Mouse (Mus musculus) limb, embryonic 12.5 days (tissue): ENCODE measurements around the gene Plpp4. TPM values are rescaled to one million over a fixed set of nuclear protein-coding genes. Genes with fewer than 3 reads are reported as not detected.

Experiments used
- ATAC-seq: fragments of 200-750 bp; cut with Nextera tagmentation; 2 replicates; pipeline ENCODE4 v1.8.0; 2017; ENCODE audit warnings: low read depth, moderate TSS enrichment; ENCODE audit not compliant: insufficient number of reproducible peaks, insufficient read depth, low FRiP score, low TSS enrichment
- H3K27ac ChIP-seq: fragments of 300-500 bp; sonication (generic); 2 replicates; pipeline ENCODE4 v1.5.1; 2016; ENCODE audit warnings: mild to moderate bottlenecking, moderate library complexity
- H3K27me3 ChIP-seq: fragments of 300-500 bp; sonication (generic); 2 replicates; pipeline ENCODE4 v1.6.1; 2016; ENCODE audit warnings: mild to moderate bottlenecking, moderate library complexity
- H3K36me3 ChIP-seq: fragments of 300-500 bp; sonication (generic); 2 replicates; pipeline ENCODE4 v1.6.1; 2016; ENCODE audit warnings: mild to moderate bottlenecking, moderate library complexity
- H3K4me1 ChIP-seq: fragments of 300-500 bp; sonication (generic); replicated peaks from 2 replicates; pipeline ENCODE4 v1.6.1; 2016
- H3K4me2 ChIP-seq: fragments of 300-500 bp; sonication (generic); 2 replicates; pipeline ENCODE4 v1.6.1; 2016; ENCODE audit warnings: mild to moderate bottlenecking, moderate library complexity
- H3K4me3 ChIP-seq: fragments of 300-500 bp; sonication (generic); replicated peaks from 2 replicates; pipeline ENCODE4 v1.5.1; 2016; ENCODE audit warnings: mild to moderate bottlenecking
- H3K9ac ChIP-seq: fragments of 300-500 bp; sonication (generic); replicated peaks from 2 replicates; pipeline ENCODE4 v1.6.1; 2016; ENCODE audit warnings: mild to moderate bottlenecking, moderate library complexity
- H3K9me3 ChIP-seq: fragments of 300-500 bp; sonication (generic); 2 replicates; pipeline ENCODE4 v1.6.1; 2016; ENCODE audit warnings: mild to moderate bottlenecking, moderate library complexity
- WGBS: fragments of 180-500 bp; shearing (Covaris S2); methylation state at CpG from one replicate; pipeline ENCODE4 v1.1.7; 2016; 5-methylcytosine and 5-hydroxymethylcytosine counted together
- polyA plus RNA-seq: library from polyadenylated mRNA; unstranded; fragments of >200 nt; fragmentation: Nextera tagmentation; extraction: Ambion mirVana; gene quantifications from 2 replicates; pipeline ENCODE4 v1.2.1, GENCODE M21; 2016

Gene Plpp4
- polyA plus RNA-seq, 1 experiment from 2014 or later: 0.21 TPM

GRCm38 (mm10) chr7:129399071-129399470 lies 142.2 kb downstream of the Plpp4 start:
- 85% methylated on average over 7 of the region's 7 CpGs for WGBS
- no peaks in the 10 kb centered on the region for H3K9me3 ChIP-seq
- H3K4me3 ChIP-seq: no peak overlapping the region
- no peak overlapping the region for H3K4me2 ChIP-seq
- ATAC-seq: no peak
- H3K27me3 ChIP-seq: no peaks in the 10 kb centered on the region
- no peak overlapping the region for H3K27ac ChIP-seq
- no peak overlapping the region for H3K9ac ChIP-seq
- no peaks in the 10 kb centered on the region for H3K36me3 ChIP-seq
- H3K4me1 ChIP-seq: no peaks in the 10 kb centered on the region

- Histone ChIP-seq H3K9me3 (no peaks in the 10 kb centered on the region), H3K27ac (no peak overlapping the region), H3K4me3 (no peak overlapping the region), H3K36me3 (no peaks in the 10 kb centered on the region), H3K27me3 (no peaks in the 10 kb centered on the region), H3K4me1 (no peaks in the 10 kb centered on the region; the same call in 1 of the 2 replicates), H3K9ac (no peak overlapping the region), H3K4me2 (no peak overlapping the region)
- ATAC-seq: no peak
- 86% methylated on average over 13 of the region's 13 CpGs for WGBS
Measured at GRCm38 (mm10) chr7:129402695-129403364, 146.0 kb downstream of the Plpp4 start.

GRCm38 (mm10) chr7:129406069-129406468 lies 149.2 kb downstream of the Plpp4 start:
- WGBS: 61% methylated on average over 7 of the region's 7 CpGs

GRCm38 (mm10) chr7:129412695-129413094 lies 155.9 kb downstream of the Plpp4 start:
- no peaks in the 10 kb centered on the region for H3K36me3 ChIP-seq
- no peak overlapping the region for H3K4me3 ChIP-seq
- H3K4me1 ChIP-seq: 0 out of 2 replicates have a peak, but pooled peaks cover 3% of the 10 kb centered on the region
- no peak overlapping the region for H3K9ac ChIP-seq
- no peaks in the 10 kb centered on the region for H3K27me3 ChIP-seq
- ATAC-seq: no peak
- no peaks in the 10 kb centered on the region for H3K9me3 ChIP-seq
- no peak overlapping the region for H3K4me2 ChIP-seq
- WGBS: 76% methylated on average over 2 of the region's 2 CpGs
- no peak overlapping the region for H3K27ac ChIP-seq

More at GRCm38 (mm10) chr7:129406069-129406468, 149.2 kb downstream of the Plpp4 start:
- Histone ChIP-seq H3K4me3 (no peak overlapping the region), H3K27ac (no peak overlapping the region), H3K4me2 (no peak overlapping the region), H3K4me1 (peaks cover 3% of the 10 kb centered on the region; the same call in 1 of the 2 replicates), H3K36me3 (no peaks in the 10 kb centered on the region), H3K9me3 (no peaks in the 10 kb centered on the region), H3K9ac (no peak overlapping the region), H3K27me3 (no peaks in the 10 kb centered on the region)
- ATAC-seq: no peak

GRCm38 (mm10) chr7:129415179-129415578 lies 158.3 kb downstream of the Plpp4 start:
- Histone ChIP-seq H3K9me3 (no peaks in the 10 kb centered on the region), H3K4me1 (no peaks in the 10 kb centered on the region), H3K4me2 (no peak overlapping the region), H3K27me3 (no peaks in the 10 kb centered on the region), H3K27ac (no peak overlapping the region), H3K36me3 (no peaks in the 10 kb centered on the region), H3K4me3 (no peak overlapping the region), H3K9ac (no peak overlapping the region)
- WGBS: 65% methylated on average over 4 of the region's 4 CpGs
- no peak for ATAC-seq

GRCm38 (mm10) chr7:129421181-129421580 lies 164.3 kb downstream of the Plpp4 start:
- H3K4me2 ChIP-seq: no peak overlapping the region
- no peak for ATAC-seq
- no peaks in the 10 kb centered on the region for H3K36me3 ChIP-seq
- WGBS: 38% methylated on average over 1 of the region's 1 CpGs
- no peaks in the 10 kb centered on the region for H3K4me1 ChIP-seq
- H3K27ac ChIP-seq: no peak overlapping the region
- H3K27me3 ChIP-seq: no peaks in the 10 kb centered on the region
- H3K9ac ChIP-seq: no peak overlapping the region
- H3K9me3 ChIP-seq: no peaks in the 10 kb centered on the region
- H3K4me3 ChIP-seq: no peak overlapping the region

GRCm38 (mm10) chr7:129425554-129425953 lies 168.7 kb downstream of the Plpp4 start:
- Histone ChIP-seq H3K4me1 (no peaks in the 10 kb centered on the region), H3K4me2 (no peak overlapping the region), H3K9me3 (no peaks in the 10 kb centered on the region), H3K27me3 (no peaks in the 10 kb centered on the region), H3K4me3 (no peak overlapping the region), H3K36me3 (no peaks in the 10 kb centered on the region), H3K9ac (no peak overlapping the region), H3K27ac (no peak overlapping the region)
- 17% methylated on average over 2 of the region's 2 CpGs for WGBS
- ATAC-seq: no peak

GRCm38 (mm10) chr7:129428794-129429193 lies 172.0 kb downstream of the Plpp4 start:
- WGBS: 42% methylated on average over 4 of the region's 4 CpGs
- Histone ChIP-seq H3K4me1 (no peaks in the 10 kb centered on the region), H3K4me3 (no peak overlapping the region), H3K27me3 (no peaks in the 10 kb centered on the region), H3K4me2 (no peak overlapping the region), H3K9me3 (no peaks in the 10 kb centered on the region), H3K36me3 (no peaks in the 10 kb centered on the region), H3K9ac (no peak overlapping the region), H3K27ac (no peak overlapping the region)
- no peak for ATAC-seq

GRCm38 (mm10) chr7:129429903-129430302 lies 173.1 kb downstream of the Plpp4 start:
- no peaks in the 10 kb centered on the region for H3K27me3 ChIP-seq
- H3K9me3 ChIP-seq: no peaks in the 10 kb centered on the region
- ATAC-seq: no peak
- H3K36me3 ChIP-seq: no peaks in the 10 kb centered on the region
- H3K27ac ChIP-seq: no peak overlapping the region
- no peaks in the 10 kb centered on the region for H3K4me1 ChIP-seq
- H3K4me3 ChIP-seq: no peak overlapping the region
- H3K4me2 ChIP-seq: no peak overlapping the region
- 77% methylated on average over 3 of the region's 3 CpGs for WGBS
- no peak overlapping the region for H3K9ac ChIP-seq
